Mouse (Mus musculus): ENCODE measurements at regions not wholly inside any gene's neighbourhood (a gene's known extent, or its start where the extent isn't known, plus 50 kb on each side); places are given as distances from the start of the nearest gene placed in this dataset.

DNA sequence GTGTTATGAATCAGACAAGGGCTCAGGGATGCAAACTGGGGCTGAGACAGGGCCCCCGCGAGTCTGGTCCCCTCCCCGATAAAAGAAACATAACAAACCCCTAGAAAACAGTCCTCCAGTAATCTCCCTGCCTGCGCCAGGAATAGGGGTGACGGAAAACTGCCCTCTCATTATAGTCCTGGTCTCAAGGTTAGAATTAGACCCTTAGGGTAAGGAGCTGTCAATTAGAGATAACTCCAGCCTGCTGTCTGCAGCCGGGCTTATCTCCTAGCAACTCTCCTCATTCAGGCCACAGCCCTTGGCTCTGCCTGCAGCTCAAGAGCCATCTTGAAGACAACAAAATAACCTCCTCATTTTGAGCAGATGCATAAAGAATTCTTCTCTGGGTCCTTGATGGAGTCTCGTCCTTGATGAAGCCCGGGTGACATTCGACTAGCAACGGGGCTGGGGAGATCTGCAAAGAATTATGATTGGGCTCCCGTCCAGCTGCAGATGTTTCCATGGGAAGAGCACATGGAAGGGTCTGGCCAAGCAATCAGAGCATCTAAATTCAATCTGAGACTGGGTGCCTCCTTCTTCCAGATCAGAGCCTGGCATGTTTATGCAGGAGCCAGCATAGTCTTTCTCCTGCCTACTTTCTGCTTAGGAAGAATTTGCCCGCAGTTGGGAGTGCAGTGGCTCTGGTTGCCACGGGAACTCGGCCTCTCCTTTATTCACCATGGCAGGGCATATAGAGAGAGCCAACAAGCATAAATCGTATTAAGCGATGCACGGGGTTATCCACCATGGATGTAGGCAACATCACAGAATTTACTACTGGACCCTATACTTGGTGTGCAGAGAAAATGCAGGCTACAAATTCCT lies 281.2 kb downstream of the Sox11 start:
- no peaks in the 10 kb centered on the region for H3K27me3 ChIP-seq (replicated peaks; ENCODE audit: control insufficient read depth, insufficient read depth, low read length)
- ATAC-seq (ENCODE audit: low read depth), result peak; percentile 56
- peak; percentile 85 for DNase-seq (ENCODE audit: low spot score)
- peak overlapping the region; percentile 23; the same call in 1 of the 2 replicates for H3K4me3 ChIP-seq (ENCODE audit: low read depth, low read length)
- H3K36me3 ChIP-seq (ENCODE audit: control insufficient read depth, insufficient read depth, low read length), result no peaks in the 10 kb centered on the region
- peaks cover 31% of the 10 kb centered on the region for H3K4me1 ChIP-seq (ENCODE audit: control insufficient read depth, insufficient read depth, low read length)
- H3K27ac ChIP-seq (replicated peaks; ENCODE audit: low read depth, low read length), result peak overlapping the region; percentile 67
- no peaks in the 10 kb centered on the region for H3K9me3 ChIP-seq (ENCODE audit: control insufficient read depth, low read length)
- peak overlapping the region; percentile 50; the same call in 1 of the 2 replicates for H3K9ac ChIP-seq (ENCODE audit: low read depth, low read length)
- WGBS, result 12% methylated on average over 17 of the region's 17 CpGs
- H3K4me2 ChIP-seq (ENCODE audit: low read depth, low read length), result peak overlapping the region; percentile 54

- Histone ChIP-seq H3K27ac (replicated peaks; ENCODE audit: low read depth, low read length) (0 out of 2 replicates have a peak overlapping the region, but pooled peaks have one; percentile 67), H3K9ac (ENCODE audit: low read depth, low read length) (no peak overlapping the region), H3K4me3 (ENCODE audit: low read depth, low read length) (no peak overlapping the region), H3K36me3 (ENCODE audit: control insufficient read depth, insufficient read depth, low read length) (no peaks in the 10 kb centered on the region), H3K9me3 (ENCODE audit: control insufficient read depth, low read length) (no peaks in the 10 kb centered on the region), H3K4me2 (ENCODE audit: low read depth, low read length) (no peak overlapping the region), H3K27me3 (replicated peaks; ENCODE audit: control insufficient read depth, insufficient read depth, low read length) (no peaks in the 10 kb centered on the region), H3K4me1 (ENCODE audit: control insufficient read depth, insufficient read depth, low read length) (peaks cover 31% of the 10 kb centered on the region)
- no peak for ATAC-seq (ENCODE audit: low read depth)
- DNase-seq (ENCODE audit: low spot score), result no peak
- 24% methylated on average over 4 of the region's 4 CpGs for WGBS
Measured at GRCm38 (mm10) chr12:27059885-27060284, 282.5 kb downstream of the Sox11 start.

DNA sequence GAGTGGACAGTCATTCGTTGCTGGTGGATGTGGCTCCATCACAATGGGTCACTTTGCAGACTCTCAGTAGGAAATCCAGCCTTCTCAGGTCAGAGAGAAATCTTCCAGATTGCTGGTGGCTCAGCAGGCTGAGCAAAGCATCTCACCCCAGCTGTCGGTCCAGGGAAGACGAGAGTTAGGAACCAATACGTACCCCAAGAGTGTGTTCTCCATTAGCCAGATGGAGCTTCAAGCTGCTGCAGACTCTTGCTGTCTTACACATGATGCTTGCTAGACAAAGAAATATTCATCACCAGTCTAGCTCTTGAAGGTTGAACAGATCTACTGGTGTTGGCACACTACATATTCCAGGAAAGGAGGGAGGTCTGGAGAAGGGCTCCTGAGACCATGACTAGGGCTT lies 288.0 kb downstream of the Sox11 start:
- Histone ChIP-seq H3K27me3 (replicated peaks; ENCODE audit: control insufficient read depth, insufficient read depth, low read length) (no peaks in the 10 kb centered on the region), H3K4me1 (ENCODE audit: control insufficient read depth, insufficient read depth, low read length) (no peaks in the 10 kb centered on the region), H3K36me3 (ENCODE audit: control insufficient read depth, insufficient read depth, low read length) (no peaks in the 10 kb centered on the region), H3K4me3 (ENCODE audit: low read depth, low read length) (no peak overlapping the region), H3K9ac (ENCODE audit: low read depth, low read length) (no peak overlapping the region), H3K27ac (replicated peaks; ENCODE audit: low read depth, low read length) (no peak overlapping the region), H3K9me3 (ENCODE audit: control insufficient read depth, low read length) (no peaks in the 10 kb centered on the region), H3K4me2 (ENCODE audit: low read depth, low read length) (no peak overlapping the region)
- 89% methylated on average over 4 of the region's 4 CpGs for WGBS
- no peak for ATAC-seq (ENCODE audit: low read depth)
- DNase-seq (ENCODE audit: low spot score), result no peak

DNA sequence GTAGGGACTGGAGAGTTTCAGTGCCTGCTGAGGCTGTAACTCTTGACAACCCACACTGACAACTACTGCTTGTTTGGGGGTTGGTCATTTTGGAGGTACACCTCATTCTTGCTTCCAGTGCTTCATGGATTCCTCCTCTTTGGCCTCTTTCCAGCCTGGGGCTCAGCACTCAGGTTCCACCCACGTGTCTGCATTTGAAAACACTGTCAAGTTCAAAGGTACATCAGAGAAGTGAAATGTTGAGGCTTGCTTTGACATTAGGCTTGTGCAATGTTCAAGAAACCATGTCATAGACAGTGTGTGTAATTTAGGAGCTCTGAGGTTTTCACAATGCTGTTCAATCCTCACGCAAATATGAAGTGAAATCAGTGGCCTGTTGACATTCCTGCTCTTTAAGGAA lies 304.5 kb downstream of the Sox11 start:
- no peak for ATAC-seq (ENCODE audit: low read depth)
- Histone ChIP-seq H3K4me1 (ENCODE audit: control insufficient read depth, insufficient read depth, low read length) (no peaks in the 10 kb centered on the region; the same call in 1 of the 2 replicates), H3K9ac (ENCODE audit: low read depth, low read length) (no peak overlapping the region), H3K27me3 (replicated peaks; ENCODE audit: control insufficient read depth, insufficient read depth, low read length) (no peaks in the 10 kb centered on the region), H3K4me2 (ENCODE audit: low read depth, low read length) (no peak overlapping the region), H3K27ac (replicated peaks; ENCODE audit: low read depth, low read length) (no peak overlapping the region), H3K4me3 (ENCODE audit: low read depth, low read length) (no peak overlapping the region), H3K36me3 (ENCODE audit: control insufficient read depth, insufficient read depth, low read length) (no peaks in the 10 kb centered on the region), H3K9me3 (ENCODE audit: control insufficient read depth, low read length) (no peaks in the 10 kb centered on the region)
- DNase-seq (ENCODE audit: low spot score), result peak; percentile 61
- WGBS, result 50% methylated on average over 2 of the region's 2 CpGs

DNA sequence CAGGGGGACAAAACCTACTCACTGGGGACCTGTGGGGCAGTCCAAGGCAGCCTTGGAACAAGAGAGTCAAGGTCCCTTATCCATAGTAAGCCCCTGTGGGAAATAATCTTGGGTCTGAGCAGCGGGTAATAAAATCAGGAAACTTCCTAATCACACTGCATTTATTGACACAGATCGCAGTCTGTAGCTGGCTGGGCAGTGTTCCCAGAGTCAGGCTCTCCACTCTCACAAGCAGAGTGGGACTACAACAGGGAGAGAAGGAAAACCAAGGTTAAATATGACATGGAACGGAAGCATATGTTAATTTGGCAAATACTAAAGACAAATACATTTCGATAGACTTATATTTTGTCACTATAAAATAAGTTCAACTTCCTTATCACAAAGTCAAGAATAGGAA lies 322.6 kb downstream of the Sox11 start:
- Histone ChIP-seq H3K36me3 (ENCODE audit: control insufficient read depth, insufficient read depth, low read length) (no peaks in the 10 kb centered on the region), H3K9me3 (ENCODE audit: control insufficient read depth, low read length) (no peaks in the 10 kb centered on the region), H3K4me1 (ENCODE audit: control insufficient read depth, insufficient read depth, low read length) (peaks cover 16% of the 10 kb centered on the region; the same call in 1 of the 2 replicates), H3K4me2 (ENCODE audit: low read depth, low read length) (no peak overlapping the region), H3K9ac (ENCODE audit: low read depth, low read length) (no peak overlapping the region), H3K4me3 (ENCODE audit: low read depth, low read length) (no peak overlapping the region), H3K27me3 (replicated peaks; ENCODE audit: control insufficient read depth, insufficient read depth, low read length) (no peaks in the 10 kb centered on the region), H3K27ac (replicated peaks; ENCODE audit: low read depth, low read length) (no peak overlapping the region)
- ATAC-seq (ENCODE audit: low read depth) (no peak), DNase-seq (ENCODE audit: low spot score) (peak; percentile 42)
- 55% methylated on average over 4 of the region's 4 CpGs for WGBS

DNA sequence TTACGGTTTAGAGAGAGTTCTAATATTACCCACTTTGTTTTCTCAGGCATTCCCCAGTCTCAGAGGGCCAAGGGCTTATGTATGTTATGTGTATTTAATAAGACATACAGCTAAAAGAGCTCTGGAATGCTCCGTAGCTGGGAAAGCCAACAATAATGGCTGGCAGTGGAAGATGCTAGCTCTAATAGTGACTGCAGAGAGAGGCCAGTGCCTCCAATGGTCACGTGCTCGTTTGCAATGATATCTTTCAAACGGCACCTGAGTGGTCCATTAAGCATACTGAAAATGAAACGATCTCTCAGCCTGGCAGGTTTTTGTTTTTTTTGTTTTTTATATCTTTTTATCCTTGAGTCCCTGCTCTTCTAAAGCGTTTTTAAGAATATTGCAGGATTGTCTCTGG lies 324.0 kb downstream of the Sox11 start:
- H3K9ac ChIP-seq (ENCODE audit: low read depth, low read length), result no peak overlapping the region
- ATAC-seq (ENCODE audit: low read depth) (no peak), DNase-seq (ENCODE audit: low spot score) (peak; percentile 36)
- H3K4me3 ChIP-seq (ENCODE audit: low read depth, low read length), result no peak overlapping the region
- no peak overlapping the region for H3K27ac ChIP-seq (replicated peaks; ENCODE audit: low read depth, low read length)
- H3K27me3 ChIP-seq (replicated peaks; ENCODE audit: control insufficient read depth, insufficient read depth, low read length), result no peaks in the 10 kb centered on the region
- no peak overlapping the region for H3K4me2 ChIP-seq (ENCODE audit: low read depth, low read length)
- WGBS, result 49% methylated on average over 7 of the region's 7 CpGs
- no peaks in the 10 kb centered on the region for H3K36me3 ChIP-seq (ENCODE audit: control insufficient read depth, insufficient read depth, low read length)
- peaks cover 16% of the 10 kb centered on the region; the same call in 1 of the 2 replicates for H3K4me1 ChIP-seq (ENCODE audit: control insufficient read depth, insufficient read depth, low read length)
- H3K9me3 ChIP-seq (ENCODE audit: control insufficient read depth, low read length), result no peaks in the 10 kb centered on the region

DNA sequence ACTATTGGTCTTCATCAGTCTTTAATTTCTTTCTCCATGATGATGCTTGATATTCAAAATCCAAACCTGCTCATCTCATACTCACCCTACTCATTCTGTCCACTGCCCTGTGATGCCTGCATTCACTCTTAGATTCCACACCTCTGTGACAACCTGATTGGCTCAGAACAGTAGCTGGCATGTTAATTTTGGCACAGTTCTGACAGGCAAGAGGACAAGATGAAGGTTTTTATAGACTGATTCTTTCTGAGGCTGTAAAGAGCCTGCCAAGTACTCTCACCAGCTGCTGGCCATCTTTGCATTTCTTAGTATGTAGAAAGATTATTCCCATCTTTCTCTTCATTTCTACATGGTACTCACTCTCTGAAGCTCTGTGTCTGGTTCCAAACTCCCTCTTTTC lies 343.1 kb downstream of the Sox11 start:
- no peak for ATAC-seq (ENCODE audit: low read depth)
- H3K36me3 ChIP-seq (ENCODE audit: control insufficient read depth, insufficient read depth, low read length), result no peaks in the 10 kb centered on the region
- H3K4me3 ChIP-seq (ENCODE audit: low read depth, low read length), result no peak overlapping the region
- no peak overlapping the region for H3K4me2 ChIP-seq (ENCODE audit: low read depth, low read length)
- no peak for DNase-seq (ENCODE audit: low spot score)
- H3K9me3 ChIP-seq (ENCODE audit: control insufficient read depth, low read length), result no peaks in the 10 kb centered on the region
- H3K4me1 ChIP-seq (ENCODE audit: control insufficient read depth, insufficient read depth, low read length), result no peaks in the 10 kb centered on the region
- H3K9ac ChIP-seq (ENCODE audit: low read depth, low read length), result no peak overlapping the region
- H3K27me3 ChIP-seq (replicated peaks; ENCODE audit: control insufficient read depth, insufficient read depth, low read length), result no peaks in the 10 kb centered on the region
- no peak overlapping the region for H3K27ac ChIP-seq (replicated peaks; ENCODE audit: low read depth, low read length)

DNA sequence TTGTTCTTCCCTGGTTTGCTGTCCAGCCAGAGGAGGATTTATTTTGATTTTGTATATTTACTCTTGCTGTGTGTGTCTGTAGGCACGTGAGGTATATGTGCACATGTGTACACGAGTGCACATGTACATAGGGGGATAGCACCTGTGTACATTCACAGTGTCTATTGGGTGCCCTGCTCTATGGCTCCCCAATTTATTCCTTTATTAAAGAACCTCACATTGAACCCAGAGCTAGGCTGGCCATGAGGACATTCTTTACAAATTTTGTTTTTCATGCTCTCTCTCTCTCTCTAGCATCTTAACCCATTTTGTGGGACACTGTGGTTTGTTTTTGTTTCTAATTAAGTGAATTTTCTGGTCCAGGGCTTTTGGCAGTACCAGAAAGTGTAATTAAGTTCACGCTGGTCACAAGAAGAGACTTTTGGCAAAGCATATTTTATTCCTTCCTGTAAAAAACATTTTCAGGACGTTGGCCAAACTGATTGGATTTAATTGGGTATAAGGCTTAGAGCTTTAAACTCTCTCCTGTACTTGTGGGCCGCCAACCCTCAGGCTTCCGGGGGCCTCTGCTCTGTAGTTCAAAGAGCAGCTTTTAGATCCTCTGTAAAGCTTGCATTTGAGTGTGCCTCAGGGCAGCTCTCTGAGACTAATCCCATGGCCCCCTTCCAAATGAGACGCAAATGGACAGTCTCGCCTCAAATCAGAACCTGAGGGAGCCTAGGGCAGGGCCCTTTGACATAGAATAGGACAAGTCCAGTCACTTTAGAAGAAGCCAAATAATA lies 365.9 kb downstream of the Sox11 start:
- ATAC-seq (ENCODE audit: low read depth) (no peak), DNase-seq (ENCODE audit: low spot score) (peak; percentile 69)
- Histone ChIP-seq H3K9ac (ENCODE audit: low read depth, low read length) (no peak overlapping the region), H3K4me3 (ENCODE audit: low read depth, low read length) (no peak overlapping the region), H3K27me3 (replicated peaks; ENCODE audit: control insufficient read depth, insufficient read depth, low read length) (no peaks in the 10 kb centered on the region), H3K27ac (replicated peaks; ENCODE audit: low read depth, low read length) (no peak overlapping the region), H3K36me3 (ENCODE audit: control insufficient read depth, insufficient read depth, low read length) (no peaks in the 10 kb centered on the region), H3K4me1 (ENCODE audit: control insufficient read depth, insufficient read depth, low read length) (0 out of 2 replicates have a peak, but pooled peaks cover 3% of the 10 kb centered on the region), H3K4me2 (ENCODE audit: low read depth, low read length) (no peak overlapping the region), H3K9me3 (ENCODE audit: control insufficient read depth, low read length) (no peaks in the 10 kb centered on the region)
- WGBS, result 34% methylated on average over 8 of the region's 8 CpGs
